Mouse (Mus musculus): ENCODE measurements around the gene Cd46. TPM values are rescaled to one million over a fixed set of nuclear protein-coding genes. Genes with fewer than 3 reads are reported as not detected.
A peak's percentile ranks its signal among the peaks of the same experiment; 100 is the strongest.

Cd46 gene
- polyA plus RNA-seq, 1 experiment = 0.06 TPM

DNA sequence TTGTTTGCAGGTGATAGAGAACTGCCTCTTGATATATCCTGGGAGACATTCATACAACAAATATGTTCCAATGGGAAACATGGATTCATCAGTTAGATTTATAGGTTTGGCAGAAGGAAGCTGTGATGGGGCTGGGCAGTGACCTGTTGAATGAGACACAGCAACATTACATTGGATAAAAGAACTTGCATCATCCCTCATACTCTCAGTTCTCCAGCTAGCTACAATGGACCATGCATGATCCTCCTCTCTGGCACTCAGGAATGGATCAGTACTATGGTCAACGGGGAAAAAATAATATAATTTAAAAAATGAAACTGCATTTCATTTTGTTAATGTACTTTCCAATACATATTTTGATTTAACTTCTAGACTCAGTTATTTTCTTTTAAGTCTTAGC lies 37.8 kb upstream of the Cd46 start:
- Histone ChIP-seq H3K79me2 (ENCODE audit: control insufficient read depth, insufficient read depth) (peaks cover 13% of the 10 kb centered on the region), H3K79me3 (ENCODE audit: low read depth) (peaks cover 2% of the 10 kb centered on the region), H3K27me3 (ENCODE audit: control insufficient read depth, insufficient read depth, insufficient read length) (no peaks in the 10 kb centered on the region), H3ac (ENCODE audit: control insufficient read depth, insufficient read length, low read depth) (no peak overlapping the region), H3K36me3 (ENCODE audit: control insufficient read depth, insufficient read depth) (peaks cover 43% of the 10 kb centered on the region), H3K4me3 (ENCODE audit: insufficient read depth, poor library complexity, severe bottlenecking) (peak overlapping the region; percentile 54)
- TF ChIP-seq MYOD1 (IDR thresholded peaks at IDR 0.05; ENCODE audit: control insufficient read depth, insufficient read length, low read depth) (no peak), MYOG (IDR thresholded peaks at IDR 0.05; ENCODE audit: control insufficient read depth, extremely low read depth, insufficient read length) (no peak), MAX (IDR thresholded peaks at IDR 0.05) (no peak), CTCF (IDR thresholded peaks at IDR 0.05; ENCODE audit: control insufficient read depth, insufficient read depth, insufficient read length) (no peak), CEBPB (IDR thresholded peaks at IDR 0.05; ENCODE audit: low read depth) (no peak), USF1 (IDR thresholded peaks at IDR 0.05; ENCODE audit: low read depth) (no peak), FOSL1 (IDR thresholded peaks at IDR 0.05; ENCODE audit: insufficient read depth, low read length, poor library complexity, severe bottlenecking) (no peak)

DNA sequence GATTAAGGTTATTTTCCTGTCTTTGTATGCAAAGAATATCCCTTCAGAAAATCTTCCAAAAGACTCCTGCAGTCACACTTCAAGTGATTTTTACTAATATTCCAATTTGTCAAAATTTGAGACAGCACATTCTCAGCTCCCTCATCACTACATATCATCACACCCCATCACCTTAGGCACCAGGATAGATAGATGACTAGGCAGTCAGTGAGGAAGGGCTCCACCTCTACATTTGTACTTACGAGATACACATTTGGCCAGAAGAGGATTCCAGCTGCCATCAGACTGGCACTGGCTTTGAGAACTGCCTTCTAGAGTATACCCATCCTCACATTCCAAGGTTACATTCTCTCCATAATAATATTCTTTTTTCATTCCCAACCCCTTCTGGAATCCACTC lies 22.4 kb upstream of the Cd46 start:
- H3K27me3 ChIP-seq (ENCODE audit: control insufficient read depth, insufficient read depth, insufficient read length) = no peaks in the 10 kb centered on the region
- no peak overlapping the region for H3ac ChIP-seq (ENCODE audit: control insufficient read depth, insufficient read length, low read depth)
- no peaks in the 10 kb centered on the region for H3K79me3 ChIP-seq (ENCODE audit: low read depth)
- H3K79me2 ChIP-seq (ENCODE audit: control insufficient read depth, insufficient read depth) = no peaks in the 10 kb centered on the region
- peaks cover 77% of the 10 kb centered on the region for H3K36me3 ChIP-seq (ENCODE audit: control insufficient read depth, insufficient read depth)
- TF ChIP-seq MAX (IDR thresholded peaks at IDR 0.05) (no peak), CTCF (IDR thresholded peaks at IDR 0.05; ENCODE audit: control insufficient read depth, insufficient read depth, insufficient read length) (no peak), FOSL1 (IDR thresholded peaks at IDR 0.05; ENCODE audit: insufficient read depth, low read length, poor library complexity, severe bottlenecking) (no peak), MYOD1 (IDR thresholded peaks at IDR 0.05; ENCODE audit: control insufficient read depth, insufficient read length, low read depth) (no peak), MYOG (IDR thresholded peaks at IDR 0.05; ENCODE audit: control insufficient read depth, extremely low read depth, insufficient read length) (no peak), CEBPB (IDR thresholded peaks at IDR 0.05; ENCODE audit: low read depth) (no peak), USF1 (IDR thresholded peaks at IDR 0.05; ENCODE audit: low read depth) (no peak)
- H3K4me3 ChIP-seq (ENCODE audit: insufficient read depth, poor library complexity, severe bottlenecking) = no peak overlapping the region

DNA sequence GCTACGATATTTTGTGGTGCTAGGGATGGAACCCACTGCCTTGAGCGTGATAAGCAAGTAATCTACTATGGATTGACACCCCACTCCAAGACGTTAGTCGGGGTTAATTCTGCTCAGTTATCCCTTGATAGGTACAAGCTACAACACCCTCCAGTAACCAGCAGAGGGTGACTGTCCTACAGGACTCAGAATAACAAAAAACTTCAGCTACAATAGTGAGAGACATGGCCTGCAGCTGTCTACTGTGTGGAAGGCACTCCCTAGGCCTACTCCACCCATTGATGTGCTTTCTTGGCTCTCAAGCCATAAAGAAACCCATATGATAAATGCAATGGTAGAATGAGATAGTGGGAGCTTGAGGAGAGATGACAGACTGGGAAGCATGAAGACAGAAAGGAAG lies 21.6 kb upstream of the Cd46 start:
- Histone ChIP-seq H3K79me2 (ENCODE audit: control insufficient read depth, insufficient read depth) (no peaks in the 10 kb centered on the region), H3K36me3 (ENCODE audit: control insufficient read depth, insufficient read depth) (peaks cover 80% of the 10 kb centered on the region), H3K4me3 (ENCODE audit: insufficient read depth, poor library complexity, severe bottlenecking) (no peak overlapping the region), H3ac (ENCODE audit: control insufficient read depth, insufficient read length, low read depth) (no peak overlapping the region), H3K27me3 (ENCODE audit: control insufficient read depth, insufficient read depth, insufficient read length) (no peaks in the 10 kb centered on the region), H3K79me3 (ENCODE audit: low read depth) (no peaks in the 10 kb centered on the region)
- TF ChIP-seq CTCF (IDR thresholded peaks at IDR 0.05; ENCODE audit: control insufficient read depth, insufficient read depth, insufficient read length) (no peak), MAX (IDR thresholded peaks at IDR 0.05) (no peak), CEBPB (IDR thresholded peaks at IDR 0.05; ENCODE audit: low read depth) (no peak), FOSL1 (IDR thresholded peaks at IDR 0.05; ENCODE audit: insufficient read depth, low read length, poor library complexity, severe bottlenecking) (no peak), MYOD1 (IDR thresholded peaks at IDR 0.05; ENCODE audit: control insufficient read depth, insufficient read length, low read depth) (no peak), MYOG (IDR thresholded peaks at IDR 0.05; ENCODE audit: control insufficient read depth, extremely low read depth, insufficient read length) (no peak), USF1 (IDR thresholded peaks at IDR 0.05; ENCODE audit: low read depth) (no peak)

DNA sequence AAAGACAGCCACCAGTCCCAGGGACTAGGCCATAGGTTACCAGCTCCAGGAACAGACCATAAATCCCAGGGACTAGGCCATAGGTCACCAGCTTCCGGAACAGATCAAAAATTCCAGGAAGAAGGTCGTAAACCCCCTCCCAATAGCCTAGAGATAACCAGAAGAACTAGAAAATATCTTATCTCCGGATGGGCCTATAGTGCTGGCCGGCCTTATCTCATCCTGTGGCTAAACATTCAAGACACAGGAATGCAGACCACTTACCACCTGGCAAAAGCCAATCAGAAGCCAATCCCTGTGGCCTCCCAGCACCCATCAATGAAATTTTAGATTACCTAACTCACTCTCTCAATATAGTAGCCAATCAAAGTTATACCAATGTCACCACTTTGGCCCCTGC lies 8.6 kb upstream of the Cd46 start:
- no peak overlapping the region for H3K4me3 ChIP-seq (ENCODE audit: insufficient read depth, poor library complexity, severe bottlenecking)
- H3K79me3 ChIP-seq (ENCODE audit: low read depth) = no peaks in the 10 kb centered on the region
- H3ac ChIP-seq (ENCODE audit: control insufficient read depth, insufficient read length, low read depth) = no peak overlapping the region
- no peaks in the 10 kb centered on the region for H3K27me3 ChIP-seq (ENCODE audit: control insufficient read depth, insufficient read depth, insufficient read length)
- peaks cover 21% of the 10 kb centered on the region for H3K36me3 ChIP-seq (ENCODE audit: control insufficient read depth, insufficient read depth)
- TF ChIP-seq MYOD1 (IDR thresholded peaks at IDR 0.05; ENCODE audit: control insufficient read depth, insufficient read length, low read depth) (peak; percentile 40), CTCF (IDR thresholded peaks at IDR 0.05; ENCODE audit: control insufficient read depth, insufficient read depth, insufficient read length) (no peak)
- H3K79me2 ChIP-seq (ENCODE audit: control insufficient read depth, insufficient read depth) = no peaks in the 10 kb centered on the region

DNA sequence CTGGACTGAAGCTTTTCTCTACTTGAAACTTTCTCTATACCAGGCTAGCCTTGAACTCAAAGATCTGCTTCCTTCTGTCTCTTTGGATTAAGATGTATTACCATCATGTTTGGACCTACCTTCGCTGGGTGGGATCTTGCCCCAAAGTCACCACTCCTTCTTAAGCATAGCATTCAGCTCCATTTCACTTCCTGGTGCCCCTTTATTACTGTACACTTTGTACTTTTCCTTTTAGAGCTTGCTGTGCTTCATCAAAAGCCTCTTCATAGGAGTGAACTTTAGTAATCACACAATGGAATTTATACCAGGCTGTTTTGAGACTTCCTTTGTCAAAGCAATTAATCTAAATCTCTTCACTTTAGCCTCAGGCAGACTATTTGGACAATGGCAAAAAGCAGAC lies 6.0 kb upstream of the Cd46 start:
- Histone ChIP-seq H3K27me3 (ENCODE audit: control insufficient read depth, insufficient read depth, insufficient read length) (no peaks in the 10 kb centered on the region), H3K79me2 (ENCODE audit: control insufficient read depth, insufficient read depth) (no peaks in the 10 kb centered on the region), H3K79me3 (ENCODE audit: low read depth) (no peaks in the 10 kb centered on the region), H3ac (ENCODE audit: control insufficient read depth, insufficient read length, low read depth) (no peak overlapping the region), H3K36me3 (ENCODE audit: control insufficient read depth, insufficient read depth) (peaks cover 10% of the 10 kb centered on the region), H3K4me3 (ENCODE audit: insufficient read depth, poor library complexity, severe bottlenecking) (no peak overlapping the region)
- TF ChIP-seq CTCF (IDR thresholded peaks at IDR 0.05; ENCODE audit: control insufficient read depth, insufficient read depth, insufficient read length) (no peak), MYOD1 (IDR thresholded peaks at IDR 0.05; ENCODE audit: control insufficient read depth, insufficient read length, low read depth) (no peak), MYOG (IDR thresholded peaks at IDR 0.05; ENCODE audit: control insufficient read depth, extremely low read depth, insufficient read length) (no peak), MAX (IDR thresholded peaks at IDR 0.05) (no peak), USF1 (IDR thresholded peaks at IDR 0.05; ENCODE audit: low read depth) (no peak), CEBPB (IDR thresholded peaks at IDR 0.05; ENCODE audit: low read depth) (no peak), FOSL1 (IDR thresholded peaks at IDR 0.05; ENCODE audit: insufficient read depth, low read length, poor library complexity, severe bottlenecking) (no peak)

DNA sequence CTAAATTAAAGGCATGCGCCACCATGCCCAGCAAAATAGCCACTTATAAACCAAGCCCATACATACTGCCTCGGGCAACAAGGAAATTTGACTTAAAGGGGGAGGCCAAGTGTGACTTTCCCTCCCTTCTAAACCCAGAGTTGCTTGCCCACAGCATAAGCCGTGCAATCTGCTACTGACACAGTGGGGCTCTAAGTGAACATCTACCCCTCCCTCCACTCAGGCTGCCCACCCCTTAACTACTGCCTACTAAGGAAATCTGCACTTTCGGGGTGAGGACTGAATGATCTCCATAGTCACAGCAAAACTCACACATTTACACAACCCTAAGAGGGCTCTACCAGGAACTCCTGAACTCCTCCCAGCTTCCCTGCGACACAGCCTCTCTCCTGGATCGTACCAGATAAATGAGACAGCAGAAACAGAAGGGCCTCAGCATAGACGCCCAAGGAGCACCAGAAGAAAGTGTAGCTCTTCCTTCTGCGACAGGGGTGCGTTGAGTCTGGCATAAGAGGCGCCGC lies 290 bp downstream of the Cd46 start:
- H3ac ChIP-seq (ENCODE audit: control insufficient read depth, insufficient read length, low read depth) = no peak overlapping the region
- H3K79me3 ChIP-seq (ENCODE audit: low read depth) = no peaks in the 10 kb centered on the region
- H3K27me3 ChIP-seq (ENCODE audit: control insufficient read depth, insufficient read depth, insufficient read length) = no peaks in the 10 kb centered on the region
- H3K36me3 ChIP-seq (ENCODE audit: control insufficient read depth, insufficient read depth) = no peaks in the 10 kb centered on the region
- H3K79me2 ChIP-seq (ENCODE audit: control insufficient read depth, insufficient read depth) = no peaks in the 10 kb centered on the region
- TF ChIP-seq MYOD1 (IDR thresholded peaks at IDR 0.05; ENCODE audit: control insufficient read depth, insufficient read length, low read depth) (no peak), MAX (IDR thresholded peaks at IDR 0.05) (no peak), FOSL1 (IDR thresholded peaks at IDR 0.05; ENCODE audit: insufficient read depth, low read length, poor library complexity, severe bottlenecking) (no peak)
- peak overlapping the region; percentile 6 for H3K4me3 ChIP-seq (ENCODE audit: insufficient read depth, poor library complexity, severe bottlenecking)

Data from C2C12 (cell line).